Mouse (Mus musculus) ES-Bruce4 (cell line): ENCODE results near the gene Cpn1.
A peak's percentile ranks its signal among the peaks of the same experiment; 100 is the strongest.

Source experiments
- CTCF ChIP-seq: IDR thresholded peaks from one replicate; pipeline ENCODE4 v1.8.1; 2011; ENCODE audit warnings: low read depth, low read length
- POLR2A ChIP-seq: IDR thresholded peaks from one replicate; pipeline ENCODE4 v1.8.1; 2011; ENCODE audit warnings: low read length; ENCODE audit not compliant: insufficient read depth

GRCm38 (mm10) chr19:43986069-43986794, at the start of gene Cpn1:
- peak; percentile 38 for TF ChIP-seq CTCF
- TF ChIP-seq POLR2A, result no peak
